Mouse (Mus musculus): ENCODE data around the gene Olfr221. TPM values are rescaled to one million over a fixed set of nuclear protein-coding genes. Genes with fewer than 3 reads are reported as not detected.

Olfr221 gene
- polyA plus RNA-seq, 1 experiment from 2014 or later: not detected

DNA sequence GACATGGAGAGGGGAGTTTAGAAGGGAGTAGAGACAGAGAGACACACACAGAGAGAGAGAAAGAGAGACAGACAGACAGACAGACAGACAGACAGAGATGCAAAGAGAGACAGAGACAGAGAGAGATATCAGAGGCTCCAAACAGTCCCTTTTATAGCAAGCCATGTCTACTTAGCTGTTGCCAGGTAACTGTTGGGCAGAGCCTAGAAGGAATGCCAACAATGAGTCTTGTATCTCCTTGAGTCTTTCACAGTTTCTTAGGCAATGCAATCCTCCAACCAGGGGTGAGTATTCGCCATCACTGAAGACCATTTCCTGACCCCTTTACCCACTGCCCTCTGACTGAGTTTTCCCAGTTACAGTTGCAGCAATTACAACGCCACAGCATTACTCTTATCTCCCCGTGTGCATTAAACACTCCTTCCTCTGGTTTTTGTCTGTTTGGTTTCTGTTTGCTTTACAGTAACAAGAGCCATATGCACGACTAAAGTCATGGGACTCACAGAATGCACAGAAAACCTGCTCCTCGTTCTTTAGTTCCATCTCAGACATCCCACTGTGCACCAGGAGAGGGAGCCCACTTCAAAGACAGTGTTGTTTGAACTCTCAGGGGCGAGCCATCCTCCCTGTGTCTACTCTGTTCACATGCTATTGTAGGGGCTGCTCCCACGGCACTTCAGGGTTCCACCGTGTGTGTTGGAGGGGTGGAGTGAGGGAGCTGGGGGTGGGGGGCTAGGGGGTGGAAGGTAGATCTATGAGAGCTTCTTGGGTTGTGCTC lies 2.8 kb upstream of the Olfr221 start:
- DNase-seq (ENCODE audit: low spot score) (peak; percentile 46), ATAC-seq (replicated peaks; ENCODE audit: low FRiP score) (peak; percentile 72)
- no peaks in the 10 kb centered on the region; the same call in 1 of the 2 replicates for H3K4me1 ChIP-seq (replicated peaks; ENCODE audit: control insufficient read depth, insufficient read depth, low read length)
- no peak overlapping the region for H3K9ac ChIP-seq (ENCODE audit: low read depth, low read length)
- no peaks in the 10 kb centered on the region for H3K27me3 ChIP-seq (replicated peaks; ENCODE audit: control insufficient read depth, insufficient read depth, low read length)
- 6% methylated on average over 8 of the region's 8 CpGs for WGBS
- no peak overlapping the region for H3K4me3 ChIP-seq (ENCODE audit: low read depth, low read length)
- H3K36me3 ChIP-seq (ENCODE audit: control insufficient read depth, insufficient read depth, low read length): no peaks in the 10 kb centered on the region
- H3K9me3 ChIP-seq (ENCODE audit: control insufficient read depth, low read length): no peaks in the 10 kb centered on the region
- peak overlapping the region; percentile 19 for H3K4me2 ChIP-seq
- no peak overlapping the region for H3K27ac ChIP-seq (ENCODE audit: low read depth, low read length)

GRCm38 (mm10) chr14:52043446-52043845 lies 1.2 kb upstream of the Olfr221 start:
- Histone ChIP-seq H3K4me1 (replicated peaks; ENCODE audit: control insufficient read depth, insufficient read depth, low read length) (no peaks in the 10 kb centered on the region; the same call in 1 of the 2 replicates), H3K9ac (ENCODE audit: low read depth, low read length) (no peak overlapping the region), H3K4me3 (ENCODE audit: low read depth, low read length) (no peak overlapping the region), H3K27ac (ENCODE audit: low read depth, low read length) (no peak overlapping the region), H3K27me3 (replicated peaks; ENCODE audit: control insufficient read depth, insufficient read depth, low read length) (no peaks in the 10 kb centered on the region), H3K36me3 (ENCODE audit: control insufficient read depth, insufficient read depth, low read length) (no peaks in the 10 kb centered on the region), H3K4me2 (no peak overlapping the region), H3K9me3 (ENCODE audit: control insufficient read depth, low read length) (no peaks in the 10 kb centered on the region)
- WGBS: 75% methylated on average over 6 of the region's 6 CpGs
- no peak for DNase-seq (ENCODE audit: low spot score)
- no peak for ATAC-seq (replicated peaks; ENCODE audit: low FRiP score)

DNA sequence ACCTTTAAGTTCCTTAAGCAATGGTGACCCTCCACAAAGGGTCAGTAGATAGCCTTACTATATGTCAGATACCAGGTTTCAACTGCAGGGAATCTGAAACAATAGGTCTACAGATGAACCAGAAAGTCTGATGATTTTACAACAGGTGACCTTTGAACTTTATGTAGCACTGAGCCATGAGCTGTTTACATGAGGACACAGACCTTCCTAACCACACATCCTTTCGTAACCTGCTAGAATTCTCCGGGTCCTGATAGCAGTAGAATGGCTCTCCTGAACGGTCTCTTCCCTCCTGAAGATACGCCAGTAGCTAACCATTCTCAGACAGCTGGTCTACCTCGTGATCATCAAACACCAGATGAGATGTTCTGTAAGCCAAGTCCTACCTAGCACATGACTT lies 2.9 kb downstream of the Olfr221 start:
- no peak overlapping the region for H3K9ac ChIP-seq (ENCODE audit: low read depth, low read length)
- H3K9me3 ChIP-seq (ENCODE audit: control insufficient read depth, low read length): no peaks in the 10 kb centered on the region
- H3K4me2 ChIP-seq: no peak overlapping the region
- no peaks in the 10 kb centered on the region for H3K4me1 ChIP-seq (replicated peaks; ENCODE audit: control insufficient read depth, insufficient read depth, low read length)
- H3K36me3 ChIP-seq (ENCODE audit: control insufficient read depth, insufficient read depth, low read length): no peaks in the 10 kb centered on the region
- 0 out of 2 replicates have a peak, but pooled peaks cover 2% of the 10 kb centered on the region for H3K27me3 ChIP-seq (replicated peaks; ENCODE audit: control insufficient read depth, insufficient read depth, low read length)
- no peak overlapping the region for H3K27ac ChIP-seq (ENCODE audit: low read depth, low read length)
- no peak overlapping the region for H3K4me3 ChIP-seq (ENCODE audit: low read depth, low read length)
- WGBS: 74% methylated on average over 5 of the region's 5 CpGs
- ATAC-seq (replicated peaks; ENCODE audit: low FRiP score) (no peak), DNase-seq (ENCODE audit: low spot score) (no peak)

- H3K36me3 ChIP-seq (ENCODE audit: control insufficient read depth, insufficient read depth, low read length): no peaks in the 10 kb centered on the region
- no peaks in the 10 kb centered on the region for H3K9me3 ChIP-seq (ENCODE audit: control insufficient read depth, low read length)
- H3K27ac ChIP-seq (ENCODE audit: low read depth, low read length): no peak overlapping the region
- H3K9ac ChIP-seq (ENCODE audit: low read depth, low read length): no peak overlapping the region
- no peaks in the 10 kb centered on the region for H3K4me1 ChIP-seq (replicated peaks; ENCODE audit: control insufficient read depth, insufficient read depth, low read length)
- no peak overlapping the region for H3K4me3 ChIP-seq (ENCODE audit: low read depth, low read length)
- H3K27me3 ChIP-seq (replicated peaks; ENCODE audit: control insufficient read depth, insufficient read depth, low read length): 0 out of 2 replicates have a peak, but pooled peaks cover 2% of the 10 kb centered on the region
- H3K4me2 ChIP-seq: no peak overlapping the region
- whole genome bisulfite sequencing: 81% methylated on average over 6 of the region's 6 CpGs
- ATAC-seq (replicated peaks; ENCODE audit: low FRiP score): no peak
- no peak for DNase-seq (ENCODE audit: low spot score)
These were observed 6.3 kb downstream of the Olfr221 start for GRCm38 (mm10) chr14:52035926-52036325.

GRCm38 (mm10) chr14:52026342-52026741 lies 15.9 kb downstream of the Olfr221 start:
- Histone ChIP-seq H3K27ac (ENCODE audit: low read depth, low read length) (no peak overlapping the region), H3K27me3 (replicated peaks; ENCODE audit: control insufficient read depth, insufficient read depth, low read length) (no peaks in the 10 kb centered on the region), H3K9ac (ENCODE audit: low read depth, low read length) (no peak overlapping the region), H3K9me3 (ENCODE audit: control insufficient read depth, low read length) (no peaks in the 10 kb centered on the region), H3K4me2 (no peak overlapping the region), H3K4me1 (replicated peaks; ENCODE audit: control insufficient read depth, insufficient read depth, low read length) (peaks cover 20% of the 10 kb centered on the region), H3K4me3 (ENCODE audit: low read depth, low read length) (no peak overlapping the region), H3K36me3 (ENCODE audit: control insufficient read depth, insufficient read depth, low read length) (no peaks in the 10 kb centered on the region)
- ATAC-seq (replicated peaks; ENCODE audit: low FRiP score) (no peak), DNase-seq (ENCODE audit: low spot score) (no peak)
- WGBS: 83% methylated on average over 4 of the region's 4 CpGs

DNA sequence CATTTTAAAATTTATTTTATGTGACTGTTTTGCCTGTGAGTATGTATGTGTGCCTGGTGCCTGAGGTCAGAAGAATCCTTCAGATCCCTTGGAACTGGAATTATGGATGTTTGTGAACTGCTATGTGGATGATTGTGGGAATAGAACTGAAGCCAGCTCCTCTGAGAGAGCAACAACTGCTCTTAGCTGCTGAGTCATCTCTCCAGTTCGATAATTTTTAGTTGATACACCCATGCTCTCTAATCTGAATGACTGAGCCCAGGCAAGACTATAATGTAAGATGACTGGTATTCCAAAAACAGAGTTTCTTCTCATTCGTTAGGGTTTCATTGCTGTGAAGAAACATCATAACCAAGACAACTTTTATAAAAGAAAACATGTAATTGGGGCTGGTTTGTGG lies 18.1 kb downstream of the Olfr221 start:
- peaks cover 26% of the 10 kb centered on the region for H3K4me1 ChIP-seq (replicated peaks; ENCODE audit: control insufficient read depth, insufficient read depth, low read length)
- no peaks in the 10 kb centered on the region for H3K27me3 ChIP-seq (replicated peaks; ENCODE audit: control insufficient read depth, insufficient read depth, low read length)
- no peak overlapping the region for H3K9ac ChIP-seq (ENCODE audit: low read depth, low read length)
- no peaks in the 10 kb centered on the region for H3K36me3 ChIP-seq (ENCODE audit: control insufficient read depth, insufficient read depth, low read length)
- ATAC-seq (replicated peaks; ENCODE audit: low FRiP score): no peak
- H3K4me3 ChIP-seq (ENCODE audit: low read depth, low read length): no peak overlapping the region
- H3K27ac ChIP-seq (ENCODE audit: low read depth, low read length): peak overlapping the region; percentile 99; the same call in 1 of the 2 replicates
- peak overlapping the region; percentile 55; the same call in 1 of the 2 replicates for H3K4me2 ChIP-seq
- no peak for DNase-seq (ENCODE audit: low spot score)
- WGBS: 59% methylated on average over 2 of the region's 2 CpGs
- no peaks in the 10 kb centered on the region for H3K9me3 ChIP-seq (ENCODE audit: control insufficient read depth, low read length)

DNA sequence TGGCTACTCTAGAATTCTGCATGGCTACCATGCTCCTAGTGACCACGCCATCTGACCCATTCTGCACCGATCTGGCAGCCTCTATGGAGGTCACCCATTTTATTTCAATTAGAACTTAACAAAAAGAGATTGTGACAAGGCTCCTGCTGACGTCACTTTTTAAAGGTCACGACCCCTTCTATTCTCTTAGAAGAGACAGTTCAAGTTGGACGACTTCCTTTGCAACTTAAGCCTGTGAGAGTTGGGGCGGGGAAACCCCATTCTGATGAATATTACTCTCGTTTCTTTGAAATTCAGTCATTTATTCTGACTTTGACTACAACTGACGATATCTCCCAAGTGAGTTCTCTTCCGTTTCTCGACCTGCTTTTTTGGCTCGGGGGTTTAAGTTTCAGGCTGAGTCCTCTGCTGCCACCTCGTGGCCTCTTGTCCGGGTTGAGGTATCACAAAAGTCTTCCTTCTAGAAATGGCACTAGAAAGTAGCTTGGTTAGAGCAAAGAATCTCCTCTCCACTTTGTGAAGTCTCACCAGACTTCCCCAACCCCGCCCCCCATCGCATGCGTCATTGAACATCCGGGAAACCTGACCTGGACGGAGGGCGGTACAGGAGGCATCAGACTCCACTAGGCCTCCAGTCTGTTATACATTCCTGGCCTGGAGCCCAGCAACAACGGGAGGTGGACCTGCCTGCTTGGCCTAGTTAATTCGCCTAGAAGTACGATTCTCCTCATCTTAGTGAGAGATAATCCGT lies 19.4 kb downstream of the Olfr221 start:
- peaks cover 38% of the 10 kb centered on the region for H3K4me1 ChIP-seq (replicated peaks; ENCODE audit: control insufficient read depth, insufficient read depth, low read length)
- H3K4me2 ChIP-seq: peak overlapping the region; percentile 55
- H3K9ac ChIP-seq (ENCODE audit: low read depth, low read length): peak overlapping the region; percentile 49
- peak overlapping the region; percentile 26 for H3K4me3 ChIP-seq (ENCODE audit: low read depth, low read length)
- no peaks in the 10 kb centered on the region for H3K27me3 ChIP-seq (replicated peaks; ENCODE audit: control insufficient read depth, insufficient read depth, low read length)
- DNase-seq (ENCODE audit: low spot score) (peak; percentile 89), ATAC-seq (replicated peaks; ENCODE audit: low FRiP score) (peak; percentile 16)
- WGBS: 8% methylated on average over 23 of the region's 23 CpGs
- H3K9me3 ChIP-seq (ENCODE audit: control insufficient read depth, low read length): no peaks in the 10 kb centered on the region
- H3K27ac ChIP-seq (ENCODE audit: low read depth, low read length): peak overlapping the region; percentile 99
- 0 out of 2 replicates have a peak, but pooled peaks cover 3% of the 10 kb centered on the region for H3K36me3 ChIP-seq (ENCODE audit: control insufficient read depth, insufficient read depth, low read length)

DNA sequence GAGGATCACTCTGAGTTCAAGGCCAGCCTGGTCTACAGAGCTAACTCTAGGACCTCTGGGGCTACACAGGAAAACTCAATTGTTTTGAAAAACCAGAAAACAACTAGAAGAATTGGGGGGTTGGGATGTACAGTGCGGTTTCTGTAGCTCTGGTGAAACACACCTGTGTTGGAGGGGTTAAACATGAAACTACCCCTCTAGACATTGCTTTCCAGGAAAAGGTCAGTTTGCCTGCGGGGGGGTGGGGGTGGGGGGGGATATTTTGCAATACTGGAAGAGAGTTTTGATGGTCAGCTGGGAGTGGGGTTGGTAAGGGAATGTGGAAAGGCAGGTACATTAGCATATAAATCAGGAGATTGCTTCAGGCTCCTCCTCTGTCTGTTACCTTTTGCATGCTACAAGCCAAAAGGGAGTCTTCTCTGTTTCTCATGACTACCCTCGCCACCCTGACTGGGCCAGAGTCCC lies 20.0 kb downstream of the Olfr221 start:
- Histone ChIP-seq H3K9me3 (ENCODE audit: control insufficient read depth, low read length) (no peaks in the 10 kb centered on the region), H3K4me1 (replicated peaks; ENCODE audit: control insufficient read depth, insufficient read depth, low read length) (peaks cover 41% of the 10 kb centered on the region), H3K4me3 (ENCODE audit: low read depth, low read length) (peak overlapping the region; percentile 26), H3K27ac (ENCODE audit: low read depth, low read length) (peak overlapping the region; percentile 99), H3K9ac (ENCODE audit: low read depth, low read length) (peak overlapping the region; percentile 49), H3K4me2 (peak overlapping the region; percentile 55), H3K27me3 (replicated peaks; ENCODE audit: control insufficient read depth, insufficient read depth, low read length) (no peaks in the 10 kb centered on the region), H3K36me3 (ENCODE audit: control insufficient read depth, insufficient read depth, low read length) (0 out of 2 replicates have a peak, but pooled peaks cover 3% of the 10 kb centered on the region)
- 64% methylated on average over 3 of the region's 3 CpGs for WGBS
- ATAC-seq (replicated peaks; ENCODE audit: low FRiP score): no peak
- DNase-seq (ENCODE audit: low spot score): no peak

All from liver, embryonic 11.5 days (tissue).